ENCODE assay signal across 8 mouse cellular contexts in the genomic region with DNA sequence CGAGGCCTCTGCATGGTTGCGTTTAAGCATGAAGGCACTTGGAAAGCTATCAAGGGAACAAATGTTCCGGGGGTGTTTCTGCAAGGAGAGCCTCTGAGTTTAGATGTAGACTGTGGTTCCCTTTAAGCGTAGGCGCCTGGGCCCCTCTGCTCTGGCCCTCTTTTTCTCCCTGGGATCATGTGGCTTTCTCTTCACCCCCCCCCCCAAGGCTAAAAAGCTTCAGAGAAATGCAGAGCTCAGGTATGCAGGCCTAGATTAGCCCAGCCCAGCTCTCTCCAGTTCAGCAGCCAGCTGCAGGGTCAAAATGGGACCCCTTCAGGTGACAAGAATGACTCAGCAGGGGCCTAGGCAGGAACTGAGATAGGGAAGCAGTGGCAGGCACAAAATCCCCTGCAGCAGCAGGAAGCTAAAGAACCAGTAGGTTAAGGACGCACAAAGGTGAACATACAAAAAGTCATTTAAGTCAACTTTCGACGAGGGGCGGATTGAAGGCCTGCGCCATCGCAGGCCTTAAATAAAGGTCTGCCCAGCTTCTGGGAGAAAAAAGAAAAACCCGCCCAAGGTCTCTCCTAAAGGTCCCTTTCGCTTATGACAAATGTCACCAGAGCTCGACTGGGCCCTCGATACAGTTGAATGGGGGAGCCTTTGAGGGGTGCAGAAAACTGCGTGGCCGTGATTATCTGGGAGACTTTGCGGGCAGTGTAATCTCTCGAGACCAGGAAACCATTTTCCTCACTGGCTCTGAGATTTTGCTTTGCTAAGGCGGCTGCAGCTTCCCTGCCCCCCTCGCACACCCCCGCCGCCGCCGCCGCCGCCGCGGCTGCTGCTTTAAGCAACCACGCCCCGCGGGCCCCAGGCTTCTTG. TPM values are rescaled to one million over a fixed set of nuclear protein-coding genes. Genes with fewer than 3 reads are reported as not detected.
DNase-seq lines count a peak whose midpoint lies in the region; ATAC-seq lines count a peak whose summit lies in the region.

No protein-coding gene starts in this region.

- H3K27me3 ChIP-seq in forebrain, embryonic 10.5 days (ENCODE audit: poor library complexity, severe bottlenecking), result peaks cover 21% of the 10 kb centered on the region
- H3K27me3 ChIP-seq in hindbrain, embryonic 12.5 days, result no peaks in the 10 kb centered on the region; the same call in 1 of the 2 replicates

- peak; percentile 60 for DNase-seq in CD4-positive helper T cell, adult 2 months (ENCODE audit: low read depth, low spot score)
- peak; percentile 12 for DNase-seq in Muller cell, postnatal 12 days (ENCODE audit: inconsistent ontology term)
- peak; percentile 42 for DNase-seq in forebrain, embryonic 10.5 days (ENCODE audit: extremely low spot score, low spot score)
- DNase-seq in left cerebral cortex, adult 11 months (ENCODE audit: low spot score), result peak; percentile 48
- DNase-seq in lung, postnatal 14 days, result peak; percentile 10
- peak; percentile 33 to 42 for DNase-seq in spleen, postnatal 36 days (ENCODE audit: low spot score in 2 of 2)
- no peak for DNase-seq in c-Kit-positive CD71-positive TER-119-positive erythroid progenitor cells, embryonic 14.5 days (ENCODE audit: low spot score)

- H3K4me2 ChIP-seq in hindbrain, embryonic 12.5 days (replicated peaks), result peak overlapping the region; percentile 45

- H3K27ac ChIP-seq in forebrain, embryonic 10.5 days, result peak overlapping the region; percentile 95
- peak overlapping the region; percentile 91 for H3K27ac ChIP-seq in hindbrain, embryonic 12.5 days

- H3K4me1 ChIP-seq in forebrain, embryonic 10.5 days, result peaks cover 10% of the 10 kb centered on the region
- H3K4me1 ChIP-seq in hindbrain, embryonic 12.5 days, result 0 out of 2 replicates have a peak, but pooled peaks cover 5% of the 10 kb centered on the region

- ATAC-seq in hindbrain, embryonic 12.5 days (ENCODE audit: low FRiP score), result no peak

- peaks cover 16% of the 10 kb centered on the region for H3K36me3 ChIP-seq in forebrain, embryonic 10.5 days (replicated peaks)
- H3K36me3 ChIP-seq in hindbrain, embryonic 12.5 days, result no peaks in the 10 kb centered on the region

- H3K9ac ChIP-seq in hindbrain, embryonic 12.5 days, result peak overlapping the region; percentile 54

- peak overlapping the region; percentile 72 for H3K4me3 ChIP-seq in forebrain, embryonic 10.5 days
- peak overlapping the region; percentile 62 for H3K4me3 ChIP-seq in hindbrain, embryonic 12.5 days

- H3K9me3 ChIP-seq in forebrain, embryonic 10.5 days, result no peaks in the 10 kb centered on the region
- H3K9me3 ChIP-seq in hindbrain, embryonic 12.5 days (replicated peaks), result no peaks in the 10 kb centered on the region; the same call in 1 of the 2 replicates

- WGBS in forebrain, embryonic 10.5 days, result 16% methylated on average over 28 of the region's 32 CpGs
- 35% methylated on average over 30 of the region's 32 CpGs for WGBS in hindbrain, embryonic 12.5 days

RNA-seq across cellular contexts. Expression of a gene that starts 0.7 kb away (rescaled TPM):
- 416 and 428 TPM in 2 replicates for polyA plus RNA-seq in forebrain, embryonic 10.5 days (2016; fragmentation: Nextera tagmentation; extraction: Ambion mirVana)
- 283 and 286 TPM in 2 replicates for polyA plus RNA-seq in hindbrain, embryonic 12.5 days (2016; fragmentation: Nextera tagmentation; extraction: Ambion mirVana)
